Mouse (Mus musculus) bone marrow, adult 2 months (tissue): Measurements from ENCODE around the gene Atp1a2.

ENCODE experiments used
- CTCF ChIP-seq: fragments of 200-500 bp; IDR thresholded peaks from 2 replicates; pipeline ENCODE4 v1.5.1; 2011; ENCODE audit warnings: low read length, control low read depth; ENCODE audit not compliant: control insufficient read depth, insufficient read depth
- POLR2A ChIP-seq: fragments of 200-500 bp; IDR thresholded peaks from 2 replicates; pipeline ENCODE4 v1.6.1; 2011; ENCODE audit warnings: low read depth, mild to moderate bottlenecking, control low read depth, low read length, borderline replicate concordance; ENCODE audit not compliant: control insufficient read depth

- TF ChIP-seq CTCF (no peak), POLR2A (no peak)
These were observed 49.5 kb upstream of the Atp1a2 start for GRCm38 (mm10) chr1:172347382-172347781.
